Mouse (Mus musculus) G1E (cell line): ENCODE measurements at regions not wholly inside any gene's neighbourhood (a gene's known extent, or its start where the extent isn't known, plus 50 kb on each side); places are given as distances from the start of the nearest gene placed in this dataset.

ENCODE experiments used
- CTCF ChIP-seq: IDR thresholded peaks from 2 replicates; pipeline ENCODE4 v1.5.1; 2012; ENCODE audit warnings: low read depth, low read length, inconsistent platforms, mixed read lengths
- GATA1 ChIP-seq: IDR thresholded peaks from 2 replicates; pipeline ENCODE4 v1.6.1; 2012; ENCODE audit warnings: borderline replicate concordance, low read length, inconsistent platforms, mixed read lengths
- POLR2AphosphoS5 ChIP-seq: IDR thresholded peaks from 2 replicates; pipeline ENCODE4 v1.6.1; 2012; ENCODE audit warnings: low read depth, low read length, inconsistent platforms; ENCODE audit not compliant: insufficient replicate concordance

DNA sequence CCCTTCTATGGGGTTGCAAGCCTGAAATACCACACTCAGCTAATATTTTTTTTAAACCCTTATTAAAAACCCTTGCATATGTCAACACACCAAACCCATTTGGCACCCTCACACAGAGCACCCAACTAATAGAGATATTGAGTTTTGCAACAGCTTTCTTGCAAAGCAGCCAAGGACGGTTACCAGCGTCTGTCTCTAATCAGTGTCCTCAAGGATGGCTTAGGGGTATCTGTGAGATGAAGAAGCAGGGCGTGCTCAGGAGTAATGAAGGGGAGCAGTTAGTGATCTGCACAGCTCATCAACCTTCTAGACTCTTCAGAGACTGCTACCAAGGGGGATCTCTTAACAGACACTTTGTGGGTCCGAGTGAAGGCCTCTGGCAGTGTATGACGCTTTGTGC is 65.0 kb upstream of the Dapk1 start:
- TF ChIP-seq CTCF (no peak), POLR2AphosphoS5 (no peak), GATA1 (no peak)
